Mouse (Mus musculus) 3134 (cell line): Measurements from ENCODE around the gene Cep41.

Experiments
- DNase-seq: peaks from one replicate; pipeline ENCODE4 v3.0.0-alpha.2; 2011; ENCODE audit warnings: low spot score; ENCODE audit not compliant: insufficient read length; ENCODE audit errors: extremely low read depth

Cep41 gene

GRCm38 (mm10) chr6:30711365-30711763 is 17.8 kb upstream of the Cep41 start:
- no peak for DNase-seq

- no peak for DNase-seq
These were observed 17.1 kb upstream of the Cep41 start for GRCm38 (mm10) chr6:30710371-30711364.

GRCm38 (mm10) chr6:30709115-30709514 is 15.6 kb upstream of the Cep41 start:
- DNase-seq, result no peak

- no peak for DNase-seq
These were observed 10.5 kb upstream of the Cep41 start for GRCm38 (mm10) chr6:30703977-30704602.

GRCm38 (mm10) chr6:30703476-30703875 is 9.9 kb upstream of the Cep41 start:
- DNase-seq, result no peak

GRCm38 (mm10) chr6:30702881-30703280 is 9.3 kb upstream of the Cep41 start:
- DNase-seq, result no peak

GRCm38 (mm10) chr6:30700182-30700581 is 6.6 kb upstream of the Cep41 start:
- no peak for DNase-seq

- no peak for DNase-seq
These were observed 4.5 kb upstream of the Cep41 start for GRCm38 (mm10) chr6:30698036-30698435.

- DNase-seq, result no peak
These were observed 3.9 kb upstream of the Cep41 start for GRCm38 (mm10) chr6:30697464-30697863.

- no peak for DNase-seq
These were observed 1.6 kb upstream of the Cep41 start for GRCm38 (mm10) chr6:30695124-30695523.

- DNase-seq, result no peak
These were observed 660 bp upstream of the Cep41 start for GRCm38 (mm10) chr6:30694209-30694608.

- no peak for DNase-seq
These were observed 723 bp downstream of the Cep41 start for GRCm38 (mm10) chr6:30692826-30693225.

GRCm38 (mm10) chr6:30687198-30687597 is 6.4 kb downstream of the Cep41 start:
- peak; percentile 14 for DNase-seq

GRCm38 (mm10) chr6:30684570-30684969 is 9.0 kb downstream of the Cep41 start:
- no peak for DNase-seq

GRCm38 (mm10) chr6:30681935-30682900 is 11.3 kb downstream of the Cep41 start:
- DNase-seq, result no peak

GRCm38 (mm10) chr6:30680442-30680841 is 13.1 kb downstream of the Cep41 start:
- no peak for DNase-seq

GRCm38 (mm10) chr6:30679567-30679966 is 14.0 kb downstream of the Cep41 start:
- no peak for DNase-seq

GRCm38 (mm10) chr6:30678482-30678881 is 15.1 kb downstream of the Cep41 start:
- no peak for DNase-seq

- no peak for DNase-seq
These were observed 16.0 kb downstream of the Cep41 start for GRCm38 (mm10) chr6:30677591-30677990.

- no peak for DNase-seq
These were observed 17.0 kb downstream of the Cep41 start for GRCm38 (mm10) chr6:30676506-30676905.
